Mouse (Mus musculus): ENCODE measurements around the gene Hmgb2.
A peak's percentile ranks its signal among the peaks of the same experiment; 100 is the strongest.

GRCm38 (mm10) chr8:57503641-57504040 is 8.1 kb upstream of the Hmgb2 start:
- TF ChIP-seq CTCF (IDR thresholded peaks at IDR 0.05; ENCODE audit: low read depth, low read length) (peak; percentile 54; the same call in 1 of the 2 replicates), POLR2A (IDR thresholded peaks at IDR 0.05; ENCODE audit: borderline replicate concordance, low read depth, low read length) (no peak)
